Mouse (Mus musculus) megakaryocyte, embryonic 14.5 days (primary cell): ENCODE measurements at regions not wholly inside any gene's neighbourhood (a gene's known extent, or its start where the extent isn't known, plus 50 kb on each side); places are given as distances from the start of the nearest gene placed in this dataset.

Experiments used
- FLI1 ChIP-seq: IDR thresholded peaks from 2 replicates; pipeline ENCODE4 v1.6.1; 2012; ENCODE audit warnings: low read length, inconsistent platforms, mixed read lengths
- GATA1 ChIP-seq: IDR thresholded peaks from 3 replicates; pipeline ENCODE4 v1.6.1; 2012; ENCODE audit warnings: mixed read lengths, low read length, inconsistent platforms, borderline replicate concordance

DNA sequence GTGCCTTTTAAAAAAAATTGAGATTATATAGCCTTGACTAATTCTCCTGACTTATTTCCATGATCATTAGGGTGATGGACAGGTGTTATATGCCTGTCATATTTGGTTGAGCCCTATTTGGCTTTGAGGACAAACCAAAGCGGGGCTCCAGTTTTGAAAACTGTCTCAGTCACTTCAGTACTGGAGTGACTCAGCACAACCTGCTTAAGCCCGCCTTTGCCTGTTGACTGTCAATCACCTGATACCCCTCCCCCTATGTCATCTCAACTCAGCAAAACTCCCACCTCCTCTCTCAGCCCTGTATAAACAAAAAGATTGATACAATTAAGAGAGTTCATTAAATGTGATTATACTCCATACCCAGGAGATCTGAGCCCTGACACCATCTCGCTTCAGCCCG lies 135.7 kb downstream of the Tfap2b start:
- TF ChIP-seq FLI1 (no peak), GATA1 (no peak)
